Mouse (Mus musculus): ENCODE results near the gene Tex16.

The Tex16 gene

GRCm38 (mm10) chrX:112010707-112011106 is at the start of gene Tex16:
TSS of gene Tex16 (plus strand) at chrX:112011007.
- DNase-seq (ENCODE audit: low read depth, low spot score) = no peak

- no peak for DNase-seq (ENCODE audit: low read depth, low spot score)
Measured at GRCm38 (mm10) chrX:111999661-112000060, 11.1 kb upstream of the Tex16 start.

Data from brain, embryonic 18.5 days (tissue).